Mouse (Mus musculus) intestine, embryonic 16.5 days (tissue): ENCODE data around the gene Thbs1. TPM values are rescaled to one million over a fixed set of nuclear protein-coding genes. Genes with fewer than 3 reads are reported as not detected.

Source experiments
- ATAC-seq: fragments of 200-750 bp; cut with Nextera tagmentation; 2 replicates; pipeline ENCODE4 v1.8.0; 2017; ENCODE audit warnings: moderate TSS enrichment, moderate library complexity
- H3K27ac ChIP-seq: fragments of 300-500 bp; sonication (generic); 2 replicates; pipeline ENCODE4 v1.5.1; 2014; ENCODE audit warnings: mild to moderate bottlenecking, low read length
- H3K27me3 ChIP-seq: fragments of 300-500 bp; sonication (generic); replicated peaks from 2 replicates; pipeline ENCODE4 v1.6.1; 2014; ENCODE audit warnings: low read length, control low read depth, mixed read lengths; ENCODE audit not compliant: control insufficient read depth, insufficient read depth
- H3K36me3 ChIP-seq: fragments of 300-500 bp; sonication (generic); 2 replicates; pipeline ENCODE4 v1.6.1; 2014; ENCODE audit warnings: low read length, control low read depth; ENCODE audit not compliant: control insufficient read depth, insufficient read depth
- H3K4me1 ChIP-seq: fragments of 300-500 bp; sonication (generic); 2 replicates; pipeline ENCODE4 v1.6.1; 2014; ENCODE audit warnings: low read length, control low read depth, mixed read lengths; ENCODE audit not compliant: control insufficient read depth, insufficient read depth
- H3K4me2 ChIP-seq: fragments of 300-500 bp; sonication (generic); 2 replicates; pipeline ENCODE4 v1.6.1; 2014; ENCODE audit warnings: low read depth, low read length, control low read depth
- H3K4me3 ChIP-seq: fragments of 300-500 bp; sonication (generic); 2 replicates; pipeline ENCODE4 v1.5.1; 2014; ENCODE audit warnings: mild to moderate bottlenecking, low read length
- H3K9ac ChIP-seq: fragments of 300-500 bp; sonication (generic); 2 replicates; pipeline ENCODE4 v1.6.1; 2014; ENCODE audit warnings: low read depth, low read length
- H3K9me3 ChIP-seq: fragments of 300-500 bp; sonication (generic); 2 replicates; pipeline ENCODE4 v1.6.1; 2016; ENCODE audit warnings: low read length, control low read depth; ENCODE audit not compliant: control insufficient read depth
- WGBS: fragments of 180-500 bp; shearing (Covaris S2); extraction: QIAGEN DNeasy Blood & Tissue Kit; methylation state at CpG from one replicate; pipeline ENCODE4 v1.1.7; 2014; 5-methylcytosine and 5-hydroxymethylcytosine counted together
- polyA plus RNA-seq: library from polyadenylated mRNA; unstranded; fragments of >200 nt; fragmentation: Nextera tagmentation; extraction: Ambion mirVana; gene quantifications from 2 replicates; pipeline ENCODE4 v1.2.1, GENCODE M21; 2015

The Thbs1 gene
- polyA plus RNA-seq, 1 experiment from 2014 or later = 22.6 TPM

GRCm38 (mm10) chr2:118083652-118084051, 28.0 kb upstream of the Thbs1 start:
- Histone ChIP-seq H3K27me3 (no peaks in the 10 kb centered on the region), H3K9me3 (no peaks in the 10 kb centered on the region), H3K9ac (no peak overlapping the region), H3K27ac (no peak overlapping the region), H3K4me3 (no peak overlapping the region), H3K4me2 (no peak overlapping the region), H3K4me1 (no peaks in the 10 kb centered on the region), H3K36me3 (no peaks in the 10 kb centered on the region)
- no peak for ATAC-seq
- 86% methylated on average over 6 of the region's 6 CpGs for WGBS

GRCm38 (mm10) chr2:118084693-118085092, 27.0 kb upstream of the Thbs1 start:
- Histone ChIP-seq H3K36me3 (no peaks in the 10 kb centered on the region), H3K9me3 (no peaks in the 10 kb centered on the region), H3K27me3 (no peaks in the 10 kb centered on the region), H3K27ac (no peak overlapping the region), H3K9ac (no peak overlapping the region), H3K4me2 (no peak overlapping the region), H3K4me1 (no peaks in the 10 kb centered on the region), H3K4me3 (no peak overlapping the region)
- 63% methylated on average over 3 of the region's 3 CpGs for WGBS
- no peak for ATAC-seq

GRCm38 (mm10) chr2:118085647-118086046, 26.0 kb upstream of the Thbs1 start:
- Histone ChIP-seq H3K27ac (no peak overlapping the region), H3K9ac (no peak overlapping the region), H3K36me3 (no peaks in the 10 kb centered on the region), H3K4me3 (no peak overlapping the region), H3K9me3 (no peaks in the 10 kb centered on the region), H3K27me3 (no peaks in the 10 kb centered on the region), H3K4me1 (no peaks in the 10 kb centered on the region), H3K4me2 (no peak overlapping the region)
- WGBS = 82% methylated on average over 2 of the region's 2 CpGs
- no peak for ATAC-seq

GRCm38 (mm10) chr2:118087044-118087726, 24.5 kb upstream of the Thbs1 start:
- no peak for ATAC-seq
- H3K27me3 ChIP-seq = no peaks in the 10 kb centered on the region
- H3K4me2 ChIP-seq = no peak overlapping the region
- H3K9me3 ChIP-seq = no peaks in the 10 kb centered on the region
- WGBS = 79% methylated on average over 10 of the region's 10 CpGs
- no peak overlapping the region for H3K9ac ChIP-seq
- no peak overlapping the region for H3K4me3 ChIP-seq
- H3K4me1 ChIP-seq = no peaks in the 10 kb centered on the region
- no peak overlapping the region for H3K27ac ChIP-seq
- no peaks in the 10 kb centered on the region for H3K36me3 ChIP-seq

- no peak for ATAC-seq
- 89% methylated on average over 5 of the region's 5 CpGs for WGBS
These were observed 20.4 kb upstream of the Thbs1 start for GRCm38 (mm10) chr2:118091226-118091625.

GRCm38 (mm10) chr2:118099104-118099503, 12.6 kb upstream of the Thbs1 start:
- H3K4me3 ChIP-seq = no peak overlapping the region
- H3K9me3 ChIP-seq = no peaks in the 10 kb centered on the region
- 68% methylated on average over 4 of the region's 4 CpGs for WGBS
- ATAC-seq = no peak
- no peaks in the 10 kb centered on the region for H3K4me1 ChIP-seq
- no peaks in the 10 kb centered on the region for H3K36me3 ChIP-seq
- no peak overlapping the region for H3K9ac ChIP-seq
- no peak overlapping the region for H3K4me2 ChIP-seq
- H3K27ac ChIP-seq = no peak overlapping the region
- H3K27me3 ChIP-seq = no peaks in the 10 kb centered on the region

More at GRCm38 (mm10) chr2:118091226-118091625, 20.4 kb upstream of the Thbs1 start:
- H3K4me3 ChIP-seq = no peak overlapping the region
- H3K27ac ChIP-seq = no peak overlapping the region
- H3K4me1 ChIP-seq = no peaks in the 10 kb centered on the region
- no peaks in the 10 kb centered on the region for H3K36me3 ChIP-seq
- no peaks in the 10 kb centered on the region for H3K9me3 ChIP-seq
- no peak overlapping the region for H3K4me2 ChIP-seq
- H3K27me3 ChIP-seq = no peaks in the 10 kb centered on the region
- H3K9ac ChIP-seq = no peak overlapping the region

- H3K27ac ChIP-seq = no peak overlapping the region
- no peak overlapping the region for H3K4me2 ChIP-seq
- H3K4me1 ChIP-seq = no peaks in the 10 kb centered on the region
- H3K9me3 ChIP-seq = no peaks in the 10 kb centered on the region
- H3K27me3 ChIP-seq = no peaks in the 10 kb centered on the region
- H3K9ac ChIP-seq = no peak overlapping the region
- no peaks in the 10 kb centered on the region for H3K36me3 ChIP-seq
- no peak overlapping the region for H3K4me3 ChIP-seq
- 61% methylated on average over 4 of the region's 4 CpGs for WGBS
- ATAC-seq = no peak
These were observed 9.5 kb upstream of the Thbs1 start for GRCm38 (mm10) chr2:118102169-118102568.

GRCm38 (mm10) chr2:118110225-118110915, 1.3 kb upstream of the Thbs1 start:
- peak; percentile 15 for ATAC-seq
- H3K36me3 ChIP-seq = no peaks in the 10 kb centered on the region
- H3K4me2 ChIP-seq = peak overlapping the region; percentile 92
- no peaks in the 10 kb centered on the region for H3K9me3 ChIP-seq
- peaks cover 10% of the 10 kb centered on the region; the same call in 1 of the 2 replicates for H3K4me1 ChIP-seq
- H3K27ac ChIP-seq = no peak overlapping the region
- WGBS = 26% methylated on average over 17 of the region's 17 CpGs
- H3K4me3 ChIP-seq = peak overlapping the region; percentile 54; the same call in 1 of the 2 replicates
- H3K27me3 ChIP-seq = no peaks in the 10 kb centered on the region
- H3K9ac ChIP-seq = no peak overlapping the region

- under 1% methylated on average over 16 of the region's 16 CpGs for WGBS
- H3K4me2 ChIP-seq = peak overlapping the region; percentile 92
- H3K4me1 ChIP-seq = peaks cover 16% of the 10 kb centered on the region
- H3K9me3 ChIP-seq = no peaks in the 10 kb centered on the region
- ATAC-seq = peak; percentile 72
- H3K36me3 ChIP-seq = no peaks in the 10 kb centered on the region
- peak overlapping the region; percentile 54 for H3K4me3 ChIP-seq
- peak overlapping the region; percentile 62 for H3K9ac ChIP-seq
- H3K27ac ChIP-seq = peak overlapping the region; percentile 82
- H3K27me3 ChIP-seq = no peaks in the 10 kb centered on the region
These were observed 574 bp upstream of the Thbs1 start for GRCm38 (mm10) chr2:118111116-118111487.
